Mouse (Mus musculus): ENCODE data around the gene Hoxd4.

- no peak for TF ChIP-seq POLR2A (IDR thresholded peaks at IDR 0.05; ENCODE audit: borderline replicate concordance, extremely low read depth, insufficient read depth, insufficient read length, poor library complexity, severe bottlenecking)
- TF ChIP-seq CTCF (IDR thresholded peaks at IDR 0.05; ENCODE audit: borderline replicate concordance, extremely low read depth, insufficient read depth, insufficient read length), result no peak
These were observed 36.0 kb downstream of the Hoxd4 start for GRCm38 (mm10) chr2:74747661-74748141.

Data from brain, embryonic 14.5 days (tissue).